Mouse (Mus musculus): Measurements from ENCODE around the gene Rpl28.

- no peak for TF ChIP-seq CTCF (IDR thresholded peaks at IDR 0.05; ENCODE audit: control insufficient read depth, insufficient read depth, insufficient replicate concordance, low read depth, low read length)
- 0 out of 2 replicates have a peak, but pooled peaks have one; percentile 17 for TF ChIP-seq POLR2A (IDR thresholded peaks at IDR 0.05; ENCODE audit: control insufficient read depth, low read depth, low read length)
Observed at GRCm38 (mm10) chr7:4776131-4776530, 16.5 kb upstream of the Rpl28 start.
